Mouse (Mus musculus) embryonic fibroblast, embryonic 13.5 days (primary cell): ENCODE results near the gene Vapb. TPM values are rescaled to one million over a fixed set of nuclear protein-coding genes. Genes with fewer than 3 reads are reported as not detected.

ENCODE experiments used
- H3K27ac ChIP-seq: 2 replicates; pipeline ENCODE4 v1.5.1; 2012; ENCODE audit warnings: low read length, control low read depth, inconsistent platforms; ENCODE audit not compliant: insufficient read depth
- H3K4me1 ChIP-seq: 2 replicates; pipeline ENCODE4 v1.6.1; 2011; ENCODE audit warnings: low read length; ENCODE audit not compliant: control insufficient read depth, insufficient read depth
- H3K4me3 ChIP-seq: 2 replicates; pipeline ENCODE4 v1.5.1; 2011; ENCODE audit warnings: mild to moderate bottlenecking, control low read depth, low read length; ENCODE audit not compliant: insufficient read depth
- CTCF ChIP-seq: IDR thresholded peaks from 2 replicates; pipeline ENCODE4 v1.5.1; 2011; ENCODE audit warnings: mild to moderate bottlenecking, control low read depth, low read length, moderate library complexity, borderline replicate concordance; ENCODE audit not compliant: insufficient read depth
- POLR2A ChIP-seq: IDR thresholded peaks from 2 replicates; pipeline ENCODE4 v1.6.1; 2011; ENCODE audit warnings: low read depth, mild to moderate bottlenecking, control low read depth, low read length, moderate library complexity
- polyA plus RNA-seq: library from polyadenylated mRNA; stranded (reverse); fragments of >200 nt; gene quantifications from 2 replicates; pipeline ENCODE4 v1.2.4, GENCODE M21; 2011; ENCODE audit warnings: low read depth; ENCODE audit not compliant: missing spikeins, insufficient read length

Gene Vapb
- polyA plus RNA-seq, 1 experiment, result 85.8 TPM

- H3K4me1 ChIP-seq, result no peaks in the 10 kb centered on the region
- H3K27ac ChIP-seq, result no peak overlapping the region
- TF ChIP-seq POLR2A, result no peak
- TF ChIP-seq CTCF, result no peak
- no peak overlapping the region for H3K4me3 ChIP-seq
These were observed 63.3 kb downstream of the Vapb start for GRCm38 (mm10) chr2:173800566-173800965.

- Histone ChIP-seq H3K27ac (no peak overlapping the region), H3K4me3 (no peak overlapping the region)
- TF ChIP-seq CTCF (no peak), POLR2A (no peak)
These were observed 64.1 kb downstream of the Vapb start for GRCm38 (mm10) chr2:173801405-173801876.

GRCm38 (mm10) chr2:173802176-173802575 is 64.9 kb downstream of the Vapb start:
- Histone ChIP-seq H3K4me3 (no peak overlapping the region), H3K4me1 (no peaks in the 10 kb centered on the region), H3K27ac (no peak overlapping the region)
- no peak for TF ChIP-seq POLR2A
- no peak for TF ChIP-seq CTCF

More at GRCm38 (mm10) chr2:173801405-173801876, 64.1 kb downstream of the Vapb start:
- no peaks in the 10 kb centered on the region for H3K4me1 ChIP-seq

GRCm38 (mm10) chr2:173802956-173803355 is 65.6 kb downstream of the Vapb start:
- Histone ChIP-seq H3K4me1 (no peaks in the 10 kb centered on the region), H3K27ac (no peak overlapping the region), H3K4me3 (no peak overlapping the region)
- TF ChIP-seq CTCF (no peak), POLR2A (no peak)

- no peaks in the 10 kb centered on the region for H3K4me1 ChIP-seq
- no peak overlapping the region for H3K27ac ChIP-seq
- no peak overlapping the region for H3K4me3 ChIP-seq
- TF ChIP-seq CTCF (no peak), POLR2A (no peak)
These were observed 66.5 kb downstream of the Vapb start for GRCm38 (mm10) chr2:173803827-173804226.

GRCm38 (mm10) chr2:173806621-173807020 is 69.3 kb downstream of the Vapb start:
- no peak overlapping the region for H3K4me3 ChIP-seq
- TF ChIP-seq CTCF (no peak), POLR2A (no peak)
- H3K4me1 ChIP-seq, result no peaks in the 10 kb centered on the region
- no peak overlapping the region for H3K27ac ChIP-seq

- H3K4me1 ChIP-seq, result no peaks in the 10 kb centered on the region
- H3K27ac ChIP-seq, result no peak overlapping the region
- no peak overlapping the region for H3K4me3 ChIP-seq
- TF ChIP-seq CTCF, result no peak
- no peak for TF ChIP-seq POLR2A
These were observed 71.6 kb downstream of the Vapb start for GRCm38 (mm10) chr2:173808942-173809341.

- no peak overlapping the region for H3K27ac ChIP-seq
- TF ChIP-seq POLR2A, result no peak
- no peak for TF ChIP-seq CTCF
- H3K4me1 ChIP-seq, result no peaks in the 10 kb centered on the region
- H3K4me3 ChIP-seq, result no peak overlapping the region
These were observed 72.9 kb downstream of the Vapb start for GRCm38 (mm10) chr2:173810036-173810850.

GRCm38 (mm10) chr2:173810851-173811130 is 73.5 kb downstream of the Vapb start:
- Histone ChIP-seq H3K4me3 (no peak overlapping the region), H3K27ac (no peak overlapping the region), H3K4me1 (no peaks in the 10 kb centered on the region)
- TF ChIP-seq POLR2A (no peak), CTCF (no peak)

- Histone ChIP-seq H3K4me1 (no peaks in the 10 kb centered on the region), H3K4me3 (no peak overlapping the region), H3K27ac (no peak overlapping the region)
- TF ChIP-seq POLR2A, result no peak
- no peak for TF ChIP-seq CTCF
These were observed 74.5 kb downstream of the Vapb start for GRCm38 (mm10) chr2:173811850-173812249.

- Histone ChIP-seq H3K27ac (no peak overlapping the region), H3K4me1 (no peaks in the 10 kb centered on the region), H3K4me3 (no peak overlapping the region)
- TF ChIP-seq POLR2A (no peak), CTCF (no peak)
These were observed 75.8 kb downstream of the Vapb start for GRCm38 (mm10) chr2:173813071-173813470.
